Mouse (Mus musculus) intestine, embryonic 14.5 days (tissue): ENCODE data around the gene Xylt2. TPM values are rescaled to one million over a fixed set of nuclear protein-coding genes. Genes with fewer than 3 reads are reported as not detected.

Experiments
- ATAC-seq: fragments of 200-750 bp; cut with Nextera tagmentation; replicated peaks from 2 replicates; pipeline ENCODE4 v1.8.0; 2017; ENCODE audit warnings: low read depth, moderate number of reproducible peaks, moderate TSS enrichment, moderate library complexity; ENCODE audit not compliant: low FRiP score, low TSS enrichment
- DNase-seq: peaks from one replicate; pipeline ENCODE4 v3.0.0-alpha.2; 2018; ENCODE audit warnings: low spot score
- H3K27ac ChIP-seq: fragments of 300-500 bp; sonication (generic); 2 replicates; pipeline ENCODE4 v1.5.1; 2014; ENCODE audit warnings: low read depth, mild to moderate bottlenecking, control low read depth
- H3K27me3 ChIP-seq: fragments of 300-500 bp; sonication (generic); replicated peaks from 2 replicates; pipeline ENCODE4 v1.6.1; 2014; ENCODE audit warnings: low read length, control low read depth; ENCODE audit not compliant: control insufficient read depth, insufficient read depth
- H3K36me3 ChIP-seq: fragments of 300-500 bp; sonication (generic); 2 replicates; pipeline ENCODE4 v1.6.1; 2014; ENCODE audit warnings: low read length, control low read depth; ENCODE audit not compliant: control insufficient read depth, insufficient read depth
- H3K4me1 ChIP-seq: fragments of 300-500 bp; sonication (generic); replicated peaks from 2 replicates; pipeline ENCODE4 v1.6.1; 2014; ENCODE audit warnings: low read length, control low read depth, mixed read lengths; ENCODE audit not compliant: control insufficient read depth, insufficient read depth
- H3K4me2 ChIP-seq: fragments of 300-500 bp; sonication (generic); 2 replicates; pipeline ENCODE4 v1.6.1; 2014; ENCODE audit warnings: low read length
- H3K4me3 ChIP-seq: fragments of 300-500 bp; sonication (generic); 2 replicates; pipeline ENCODE4 v1.5.1; 2014; ENCODE audit warnings: low read depth, low read length, control low read depth, mixed read lengths
- H3K9ac ChIP-seq: fragments of 300-500 bp; sonication (generic); 2 replicates; pipeline ENCODE4 v1.6.1; 2014; ENCODE audit warnings: mild to moderate bottlenecking, low read length
- H3K9me3 ChIP-seq: fragments of 300-500 bp; sonication (generic); 2 replicates; pipeline ENCODE4 v1.6.1; 2016; ENCODE audit warnings: low read length, control low read depth; ENCODE audit not compliant: control insufficient read depth
- WGBS: fragments of 180-500 bp; shearing (Covaris S2); extraction: QIAGEN DNeasy Blood & Tissue Kit; methylation state at CpG from one replicate; pipeline ENCODE4 v1.1.7; 2014; 5-methylcytosine and 5-hydroxymethylcytosine counted together
- polyA plus RNA-seq: library from polyadenylated mRNA; unstranded; fragments of >200 nt; fragmentation: Nextera tagmentation; extraction: Ambion mirVana; gene quantifications from 2 replicates; pipeline ENCODE4 v1.2.1, GENCODE M21; 2014

Gene Xylt2
- polyA plus RNA-seq, 1 experiment from 2014 or later = 21.1 TPM

GRCm38 (mm10) chr11:94631969-94632368 is 45.3 kb downstream of the Xylt2 start:
- Histone ChIP-seq H3K36me3 (peaks cover 55% of the 10 kb centered on the region), H3K27ac (no peak overlapping the region), H3K4me2 (no peak overlapping the region), H3K4me1 (peaks cover 8% of the 10 kb centered on the region), H3K9ac (no peak overlapping the region), H3K27me3 (no peaks in the 10 kb centered on the region), H3K9me3 (no peaks in the 10 kb centered on the region), H3K4me3 (no peak overlapping the region)
- ATAC-seq = no peak
- WGBS = 96% methylated on average over 5 of the region's 5 CpGs
- DNase-seq = no peak

DNA sequence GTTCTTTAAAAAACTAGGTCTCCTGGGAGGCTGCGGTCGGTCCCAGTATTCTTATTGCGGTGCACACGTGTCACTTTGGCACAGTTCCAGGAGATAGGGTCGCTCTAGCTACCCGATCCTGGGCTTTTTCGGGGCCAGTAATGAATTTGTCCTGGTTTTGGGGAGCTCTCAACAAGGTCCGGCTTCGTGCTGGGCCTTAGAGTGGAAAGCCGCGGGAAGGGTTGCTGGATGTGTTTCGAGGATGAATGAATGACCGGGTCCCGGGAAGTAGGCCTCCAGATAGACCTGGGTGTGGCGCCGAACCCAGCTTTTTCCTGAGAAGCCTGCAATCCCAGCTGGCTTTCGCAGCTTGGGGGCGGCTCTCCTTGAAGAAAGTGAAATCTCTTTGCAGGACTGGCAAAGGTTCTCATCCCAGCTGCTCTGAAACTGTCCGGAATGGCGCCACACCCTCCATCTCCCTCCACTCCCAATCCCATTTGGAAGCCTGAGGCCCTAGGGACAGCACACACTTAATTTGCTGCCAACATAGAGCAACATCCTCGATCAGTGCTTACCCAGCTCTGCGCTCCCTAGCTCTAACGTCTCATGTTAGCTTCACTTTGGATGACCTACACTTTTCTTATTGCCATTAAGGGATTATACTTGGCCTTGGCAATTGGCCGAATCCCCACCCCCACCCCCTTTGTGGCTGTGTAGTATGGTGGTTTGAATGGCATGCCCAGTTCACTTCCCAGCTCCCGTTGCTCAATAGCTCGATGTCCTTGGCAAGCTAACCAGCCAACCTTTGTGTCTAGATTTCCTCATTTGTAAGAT is 46.9 kb downstream of the Xylt2 start:
- 11% methylated on average over 26 of the region's 26 CpGs for WGBS
- peak; percentile 32; the same call in 1 of the 2 replicates for ATAC-seq
- peak; percentile 81 for DNase-seq

GRCm38 (mm10) chr11:94629884-94630198 is 47.5 kb downstream of the Xylt2 start:
- Histone ChIP-seq H3K27me3 (no peaks in the 10 kb centered on the region), H3K4me1 (peaks cover 8% of the 10 kb centered on the region), H3K9me3 (no peaks in the 10 kb centered on the region), H3K27ac (peak overlapping the region; percentile 75), H3K36me3 (peaks cover 34% of the 10 kb centered on the region), H3K4me3 (peak overlapping the region; percentile 99), H3K4me2 (peak overlapping the region; percentile 90), H3K9ac (peak overlapping the region; percentile 92)
- ATAC-seq = peak; percentile 66
- no peak for DNase-seq
- 0% methylated on average over 28 of the region's 28 CpGs for WGBS

More for the DNA sequence above, 46.9 kb downstream of the Xylt2 start:
- Histone ChIP-seq H3K36me3 (peaks cover 39% of the 10 kb centered on the region), H3K27me3 (no peaks in the 10 kb centered on the region), H3K9ac (peak overlapping the region; percentile 92), H3K4me3 (peak overlapping the region; percentile 99), H3K9me3 (no peaks in the 10 kb centered on the region), H3K4me2 (peak overlapping the region; percentile 90), H3K27ac (peak overlapping the region; percentile 75), H3K4me1 (peaks cover 8% of the 10 kb centered on the region)

GRCm38 (mm10) chr11:94629199-94629883 is 48.0 kb downstream of the Xylt2 start, which contains the start of gene Lrrc59:
Gene Lrrc59 (plus strand): TSS chr11:94629767.
- 3% methylated on average over 41 of the region's 41 CpGs for whole genome bisulfite sequencing
- Histone ChIP-seq H3K36me3 (peaks cover 29% of the 10 kb centered on the region), H3K27me3 (no peaks in the 10 kb centered on the region), H3K9me3 (no peaks in the 10 kb centered on the region), H3K4me3 (peak within 1 kb of the TSS; percentile 99), H3K4me1 (peaks cover 8% of the 10 kb centered on the region), H3K9ac (peak within 1 kb of the TSS; percentile 92), H3K27ac (peak within 1 kb of the TSS; percentile 75), H3K4me2 (peak within 1 kb of the TSS; percentile 90)
- DNase-seq = peak; percentile 99
- peak; percentile 98 for ATAC-seq

- DNase-seq (no peak), ATAC-seq (no peak)
- H3K4me1 ChIP-seq = no peaks in the 10 kb centered on the region
- no peak overlapping the region for H3K4me2 ChIP-seq
- no peaks in the 10 kb centered on the region for H3K36me3 ChIP-seq
- no peak overlapping the region for H3K4me3 ChIP-seq
- WGBS = 77% methylated on average over 2 of the region's 2 CpGs
- H3K9ac ChIP-seq = no peak overlapping the region
- H3K27ac ChIP-seq = no peak overlapping the region
- H3K27me3 ChIP-seq = no peaks in the 10 kb centered on the region
- H3K9me3 ChIP-seq = no peaks in the 10 kb centered on the region
These were observed 55.2 kb downstream of the Xylt2 start for GRCm38 (mm10) chr11:94622162-94622561.

DNA sequence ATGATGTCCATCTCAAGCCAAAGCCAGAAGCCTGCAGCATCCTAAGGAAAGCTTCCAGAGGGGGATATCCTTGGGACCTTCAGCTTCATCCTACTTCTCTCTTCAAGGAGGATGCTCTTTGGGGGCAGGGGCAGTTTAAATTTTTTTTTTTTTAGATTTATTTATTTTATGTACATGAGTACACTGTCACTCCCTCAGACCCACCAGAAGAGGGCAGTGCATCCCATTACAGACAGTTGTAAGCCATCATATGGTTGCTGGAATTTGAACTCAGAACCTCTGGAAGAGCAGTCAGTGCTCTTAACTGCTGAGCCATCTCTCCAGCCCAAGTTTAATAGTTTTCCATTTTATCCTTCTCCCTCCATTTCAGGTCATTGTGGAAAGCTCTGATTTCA is 55.9 kb downstream of the Xylt2 start:
- DNase-seq = no peak
- Histone ChIP-seq H3K27ac (no peak overlapping the region), H3K36me3 (no peaks in the 10 kb centered on the region), H3K9ac (no peak overlapping the region), H3K4me1 (no peaks in the 10 kb centered on the region), H3K4me3 (no peak overlapping the region), H3K4me2 (no peak overlapping the region), H3K9me3 (no peaks in the 10 kb centered on the region), H3K27me3 (no peaks in the 10 kb centered on the region)
- no peak for ATAC-seq

GRCm38 (mm10) chr11:94620766-94621457 is 56.4 kb downstream of the Xylt2 start:
- H3K4me1 ChIP-seq = no peaks in the 10 kb centered on the region
- H3K27me3 ChIP-seq = no peaks in the 10 kb centered on the region
- DNase-seq = no peak
- no peak for ATAC-seq
- 66% methylated on average over 6 of the region's 6 CpGs for WGBS
- H3K4me2 ChIP-seq = no peak overlapping the region
- H3K4me3 ChIP-seq = no peak overlapping the region
- no peaks in the 10 kb centered on the region for H3K9me3 ChIP-seq
- H3K27ac ChIP-seq = no peak overlapping the region
- no peaks in the 10 kb centered on the region for H3K36me3 ChIP-seq
- H3K9ac ChIP-seq = no peak overlapping the region

DNA sequence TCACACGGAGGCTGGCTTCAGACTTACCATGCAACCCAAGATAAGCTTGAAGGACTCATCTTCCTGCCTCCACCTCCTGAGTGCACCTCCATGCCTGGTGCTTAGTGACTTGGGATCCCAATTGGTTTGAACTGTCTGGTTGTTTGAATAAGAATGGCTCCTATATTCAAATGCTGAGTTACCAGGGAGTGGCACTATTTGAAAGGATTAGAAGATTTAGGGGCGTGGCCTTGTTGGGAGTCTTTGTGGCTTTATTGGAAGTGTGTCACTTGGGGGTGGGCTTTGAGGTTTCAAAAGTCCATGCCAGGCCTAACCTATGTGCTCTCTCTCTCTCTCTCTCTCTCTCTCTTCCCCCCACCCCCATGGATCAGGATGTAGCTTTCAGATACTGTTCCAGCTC is 59.7 kb downstream of the Xylt2 start:
- Histone ChIP-seq H3K27ac (no peak overlapping the region), H3K27me3 (no peaks in the 10 kb centered on the region), H3K9me3 (no peaks in the 10 kb centered on the region), H3K36me3 (no peaks in the 10 kb centered on the region), H3K4me1 (no peaks in the 10 kb centered on the region), H3K4me3 (no peak overlapping the region), H3K9ac (no peak overlapping the region), H3K4me2 (no peak overlapping the region)
- WGBS = 94% methylated on average over 2 of the region's 2 CpGs
- DNase-seq (no peak), ATAC-seq (no peak)
